Mouse (Mus musculus): ENCODE measurements around the gene N4bp2l2.

GRCm38 (mm10) chr5:150589945-150590344 lies 76.0 kb downstream of the N4bp2l2 start:
- TF ChIP-seq CTCF (conservative IDR thresholded peaks at IDR 0.05; ENCODE audit: low read length) (no peak), NANOG (IDR thresholded peaks at IDR 0.05; ENCODE audit: borderline replicate concordance, low read length) (no peak)
